Mouse (Mus musculus) right cerebral cortex, postnatal 10 days (tissue): ENCODE data around the gene Isyna1.
A peak's percentile ranks its signal among the peaks of the same experiment; 100 is the strongest.

ENCODE experiments used
- DNase-seq, 2 experiments: peaks; one replicate each; pipeline ENCODE4 v3.0.0; 2021; ENCODE audit warnings: low spot score in 2 of 2

The Isyna1 gene

GRCm38 (mm10) chr8:70602139-70602811, 8.1 kb downstream of the Isyna1 start:
- DNase-seq = peak in 1 of 2 experiments; percentile 30

GRCm38 (mm10) chr8:70604558-70604957, 10.4 kb downstream of the Isyna1 start:
- DNase-seq = peak in 1 of 2 experiments; percentile 36

GRCm38 (mm10) chr8:70605871-70606779, 12.0 kb downstream of the Isyna1 start:
- DNase-seq = peak; percentile 35 to 42

- DNase-seq = peak; percentile 32 to 50
Observed at GRCm38 (mm10) chr8:70606780-70607602, 12.8 kb downstream of the Isyna1 start.

- DNase-seq = peak in 1 of 2 experiments; percentile 50
Observed at GRCm38 (mm10) chr8:70607603-70607897, 13.4 kb downstream of the Isyna1 start.

DNA sequence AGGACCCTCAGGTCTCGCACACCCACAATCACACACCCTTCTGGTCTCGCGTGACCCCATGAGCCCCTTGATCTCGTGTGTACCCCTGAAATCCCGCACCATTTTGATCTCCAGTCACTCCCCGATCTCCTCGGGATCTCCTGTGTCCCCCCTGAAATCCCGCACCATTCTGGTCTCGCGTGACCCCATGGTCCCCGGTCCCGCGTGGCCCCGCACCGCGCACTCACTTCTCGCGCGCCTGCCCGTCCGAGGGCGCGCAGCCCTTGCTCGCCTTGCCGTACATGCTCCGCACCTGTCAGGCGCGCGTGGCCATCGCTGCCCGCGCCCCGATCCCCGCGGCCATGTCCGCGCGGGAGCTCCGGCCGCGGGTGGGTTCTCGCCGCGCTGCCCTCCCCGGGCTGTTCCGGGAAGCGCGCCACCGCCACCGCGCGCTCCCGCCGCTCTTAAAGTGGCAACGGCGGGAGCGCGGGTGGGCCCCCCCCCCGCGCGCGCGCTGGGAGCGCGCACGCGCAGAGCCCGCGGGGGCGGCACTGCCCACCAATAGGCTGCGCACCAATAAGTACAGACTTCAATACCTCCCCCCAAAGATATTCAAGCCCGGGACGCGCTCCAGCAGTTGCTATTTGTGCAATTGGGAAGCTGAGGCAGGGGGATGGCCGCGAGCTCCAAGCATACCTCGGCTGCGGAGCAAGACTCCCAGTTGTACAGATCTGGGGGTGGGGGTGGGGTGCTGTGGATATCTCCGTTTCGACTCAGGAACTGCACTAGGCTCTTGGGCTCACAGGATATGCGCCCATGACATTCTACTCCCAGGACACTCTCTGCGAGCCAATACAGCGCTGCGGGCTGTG, 13.9 kb downstream of the Isyna1 start:
- peak; percentile 76 to 77 for DNase-seq

- DNase-seq = no peak
Observed at GRCm38 (mm10) chr8:70608749-70609367, 14.7 kb downstream of the Isyna1 start, which contains the start of gene Ssbp4. Gene Ssbp4, minus strand, starts transcription at chr8:70608872.

DNA sequence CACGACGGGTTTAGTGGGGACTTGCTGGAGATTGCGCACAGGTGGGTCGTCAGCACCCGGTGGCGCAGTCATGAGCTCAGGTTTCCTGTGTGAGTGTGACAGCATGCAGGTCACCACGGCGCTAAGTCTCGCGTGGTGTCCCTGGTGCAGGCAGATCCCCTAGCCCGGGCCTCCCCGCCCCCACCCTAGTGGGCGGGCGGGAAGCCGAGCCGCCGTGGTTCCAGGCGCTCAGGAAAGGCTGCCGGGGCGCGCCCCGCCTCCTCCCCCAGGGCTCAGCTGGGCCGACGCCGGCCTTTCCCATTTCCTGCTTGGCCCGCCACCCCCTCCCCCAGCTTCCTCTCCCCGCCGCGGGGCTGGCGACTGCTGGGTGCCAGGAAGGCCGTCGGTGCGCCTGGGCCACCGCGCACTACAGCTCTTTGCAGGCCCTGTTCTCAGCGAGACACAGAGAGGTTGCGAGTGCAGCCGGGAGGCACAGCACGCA, 15.2 kb downstream of the Isyna1 start:
- peak; percentile 86 to 90 for DNase-seq

DNA sequence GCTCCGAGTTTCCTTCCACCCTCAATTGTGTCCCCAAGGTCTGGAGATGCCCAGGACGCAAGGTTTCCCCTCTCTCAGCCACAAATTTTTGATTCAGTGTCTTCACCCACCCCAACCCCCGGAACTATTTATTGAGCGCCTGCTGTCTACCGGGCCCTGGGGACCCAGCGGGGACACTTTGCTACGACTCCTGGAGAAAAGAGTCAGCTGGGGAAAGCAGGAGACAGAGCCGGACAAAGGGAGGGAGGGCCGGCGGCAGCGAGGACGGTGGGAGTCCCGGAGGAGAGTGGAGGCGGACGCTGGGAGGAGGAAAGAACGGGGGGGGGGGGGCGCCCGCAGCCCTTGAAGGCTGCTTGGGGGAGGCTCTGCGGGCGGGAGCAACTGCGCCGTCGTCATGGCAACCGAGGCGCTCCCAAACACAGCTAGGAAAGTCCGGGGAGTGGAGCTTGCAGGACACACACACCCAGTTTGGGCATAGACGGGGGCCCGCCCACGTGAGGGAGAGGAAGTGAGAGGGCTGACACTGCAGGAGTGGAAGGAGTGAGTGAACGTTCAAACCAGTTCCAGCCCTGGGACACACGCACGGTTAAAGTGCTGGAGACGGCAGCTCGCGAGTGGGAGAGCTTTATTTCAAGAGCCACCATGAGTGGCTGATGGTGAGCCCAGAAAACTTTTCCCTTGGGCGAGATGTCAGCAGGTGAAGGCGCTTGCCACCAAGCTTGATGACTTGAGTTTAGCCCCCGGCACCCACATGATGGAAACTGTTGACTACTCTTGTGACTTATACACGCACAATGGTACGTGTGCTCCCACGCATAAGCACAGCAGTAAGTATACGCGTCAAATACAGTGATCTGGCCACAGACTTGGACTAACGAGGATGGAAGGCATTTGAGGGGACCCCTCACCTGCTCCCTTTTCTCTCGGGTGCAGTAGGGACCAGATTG, 15.9 kb downstream of the Isyna1 start:
- DNase-seq = peak; percentile 93 to 95

GRCm38 (mm10) chr8:70610796-70611771, 16.9 kb downstream of the Isyna1 start:
- DNase-seq = peak in 1 of 2 experiments; percentile 79

DNA sequence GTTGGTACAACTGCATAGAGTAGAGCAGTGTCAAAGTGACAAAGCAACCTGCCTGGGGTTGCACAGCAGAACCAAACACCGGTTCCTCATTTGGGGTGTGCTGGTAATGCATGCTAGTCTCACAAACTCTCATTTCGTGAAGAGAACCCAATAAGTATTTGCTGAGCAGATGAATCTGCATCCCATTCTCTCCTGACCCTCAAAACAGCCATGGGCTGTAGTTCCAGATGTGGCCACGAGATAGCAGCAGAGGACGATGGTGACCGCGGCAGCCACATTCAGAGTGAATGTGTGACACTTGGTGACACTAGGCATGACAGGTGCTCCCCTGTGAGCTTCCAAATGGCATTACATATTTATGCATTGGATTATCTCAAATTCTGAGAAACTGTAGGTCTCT, 17.7 kb downstream of the Isyna1 start:
- peak; percentile 87 to 88 for DNase-seq

DNA sequence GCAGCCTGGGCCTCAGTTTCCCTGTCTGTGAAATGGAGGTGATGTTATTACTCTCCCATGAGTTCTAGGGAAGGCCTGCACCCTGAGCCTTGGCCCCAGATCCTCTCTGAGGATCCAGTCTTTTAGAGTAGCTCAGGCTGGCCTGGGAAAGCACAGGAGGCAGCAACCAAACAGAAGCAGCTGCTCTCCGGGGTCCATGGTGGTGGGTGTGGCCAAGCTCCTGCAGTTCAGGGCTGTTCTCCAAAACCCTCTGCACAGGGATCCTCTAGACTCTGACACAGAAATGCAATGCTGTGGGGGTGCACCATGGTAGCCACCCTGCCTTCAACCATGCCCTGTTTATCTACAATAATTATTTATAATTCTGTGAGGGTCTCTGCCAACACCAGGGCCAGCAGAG, 19.6 kb downstream of the Isyna1 start:
- DNase-seq = peak in 1 of 2 experiments; percentile 25

- peak in 1 of 2 experiments; percentile 28 for DNase-seq
Observed at GRCm38 (mm10) chr8:70614469-70614868, 20.3 kb downstream of the Isyna1 start.

- no peak for DNase-seq
Observed at GRCm38 (mm10) chr8:70615281-70615680, 21.1 kb downstream of the Isyna1 start.

DNA sequence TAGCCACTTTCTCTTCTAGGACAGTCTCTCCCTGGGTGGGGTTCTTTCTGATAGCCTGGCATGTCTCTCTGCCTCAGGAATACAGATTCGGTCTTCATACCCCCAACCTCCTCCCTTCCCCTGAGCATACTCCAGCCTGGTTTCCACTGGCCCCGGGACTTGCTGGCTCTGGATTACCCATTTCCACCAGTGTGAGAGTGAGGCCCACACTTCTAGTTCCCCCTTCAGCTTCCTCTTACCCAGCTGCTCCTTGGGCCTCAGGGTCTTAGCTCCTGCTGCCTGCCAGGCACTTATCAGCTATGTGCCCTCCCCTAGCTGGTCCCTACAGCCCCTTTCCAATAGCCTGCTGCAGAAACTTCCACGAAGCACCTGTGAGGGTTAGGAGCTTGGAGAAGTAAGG, 21.7 kb downstream of the Isyna1 start, which contains the start of gene Lrrc25:
Gene Lrrc25, plus strand, starts transcription at position 262 of the 400 bp plus-strand sequence.
- peak in 1 of 2 experiments; percentile 37 for DNase-seq

DNA sequence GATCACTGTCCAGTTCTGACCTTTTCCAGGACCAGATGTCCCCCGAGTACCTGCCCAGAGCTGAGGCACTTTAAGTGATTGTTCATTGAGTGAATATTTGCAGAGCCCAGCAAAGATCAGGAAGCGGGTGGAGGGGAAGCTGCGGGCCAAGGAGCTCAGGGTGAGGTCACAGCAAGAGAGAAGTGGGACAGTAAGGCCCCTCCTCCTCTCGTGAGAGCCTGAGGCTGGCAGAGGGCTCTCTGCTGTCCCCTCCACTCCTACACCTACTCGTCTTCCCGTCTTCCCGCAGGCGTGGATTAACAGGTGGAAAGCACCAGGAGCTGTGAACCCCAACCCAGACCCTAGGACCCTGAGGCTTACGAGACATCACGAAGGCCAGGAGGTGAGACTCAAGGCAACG, 22.5 kb downstream of the Isyna1 start:
- DNase-seq = peak in 1 of 2 experiments; percentile 34

DNA sequence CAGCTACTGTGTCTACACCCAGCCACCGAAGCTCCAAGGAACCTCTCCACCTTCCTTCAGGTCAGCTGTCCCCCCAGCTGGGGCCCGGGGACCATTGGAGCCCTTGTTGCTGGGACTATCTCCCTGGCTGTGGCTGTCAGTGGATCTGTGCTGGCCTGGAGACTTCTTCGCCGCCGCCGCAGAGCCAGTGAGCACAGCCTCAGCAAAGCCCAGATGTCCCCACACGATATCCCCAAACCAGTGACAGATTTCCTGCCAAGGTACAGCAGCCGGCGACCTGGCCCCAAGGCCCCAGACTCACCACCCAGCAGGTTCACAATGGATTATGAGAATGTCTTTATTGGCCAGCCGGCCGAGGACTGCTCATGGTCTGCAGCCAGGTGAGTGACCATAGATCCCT, 23.8 kb downstream of the Isyna1 start:
- DNase-seq = no peak

- DNase-seq = peak in 1 of 2 experiments; percentile 56
Observed at GRCm38 (mm10) chr8:70618888-70619334, 24.7 kb downstream of the Isyna1 start.
